Mouse (Mus musculus): ENCODE data around the gene B3galnt2. TPM values are rescaled to one million over a fixed set of nuclear protein-coding genes. Genes with fewer than 3 reads are reported as not detected.
"Not testable (repeated sequence)": the region's sequence is repeated elsewhere in the genome, so short reads cannot be mapped to it uniquely, and the experiment has no call there.

The B3galnt2 gene
- total RNA-seq, 1 experiment from 2014 or later, result 69.8 TPM

DNA sequence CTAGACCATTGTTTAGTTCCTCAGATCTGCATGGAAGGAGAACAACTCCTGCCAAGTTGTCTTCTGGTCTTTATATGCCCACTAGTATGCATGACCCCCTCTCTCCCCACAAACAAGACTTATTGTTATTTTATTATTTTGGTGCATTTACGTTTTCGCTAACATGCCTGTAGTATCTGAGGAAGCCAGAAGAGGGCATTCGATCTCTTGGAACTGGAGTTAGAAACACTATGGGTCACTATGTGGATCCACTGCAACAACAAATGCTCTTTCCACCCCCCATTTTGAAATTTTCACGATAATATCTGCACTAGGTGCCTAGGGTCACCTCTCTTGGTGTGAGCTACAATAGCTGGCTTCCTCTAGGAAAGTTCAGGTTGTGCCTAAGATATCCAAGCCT lies 49.8 kb downstream of the B3galnt2 start:
- peak; percentile 20; the same call in 1 of the 2 replicates for ATAC-seq (replicated peaks; ENCODE audit: low read depth, poor library complexity, severe bottlenecking)

DNA sequence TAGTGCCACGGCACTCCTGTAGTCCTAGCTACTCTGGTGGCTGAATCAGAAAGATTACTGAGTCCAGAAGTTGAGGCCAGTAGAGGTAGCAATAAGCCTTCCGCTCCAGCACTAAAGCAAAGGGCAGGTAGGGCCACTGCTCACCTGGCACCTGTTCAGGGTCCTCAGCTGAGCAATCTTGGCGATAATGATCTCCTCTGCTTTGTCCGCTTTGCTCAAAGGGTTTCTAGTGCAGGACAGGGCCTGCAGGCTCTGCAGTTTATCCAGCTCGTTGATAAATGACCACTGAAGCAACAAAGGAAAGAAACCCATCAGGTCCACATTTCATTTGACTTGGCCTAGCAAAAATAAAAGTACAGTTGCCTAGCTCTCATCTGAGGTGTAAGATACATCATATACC lies 50.7 kb downstream of the B3galnt2 start:
- no peak for ATAC-seq (replicated peaks; ENCODE audit: low read depth, poor library complexity, severe bottlenecking)

DNA sequence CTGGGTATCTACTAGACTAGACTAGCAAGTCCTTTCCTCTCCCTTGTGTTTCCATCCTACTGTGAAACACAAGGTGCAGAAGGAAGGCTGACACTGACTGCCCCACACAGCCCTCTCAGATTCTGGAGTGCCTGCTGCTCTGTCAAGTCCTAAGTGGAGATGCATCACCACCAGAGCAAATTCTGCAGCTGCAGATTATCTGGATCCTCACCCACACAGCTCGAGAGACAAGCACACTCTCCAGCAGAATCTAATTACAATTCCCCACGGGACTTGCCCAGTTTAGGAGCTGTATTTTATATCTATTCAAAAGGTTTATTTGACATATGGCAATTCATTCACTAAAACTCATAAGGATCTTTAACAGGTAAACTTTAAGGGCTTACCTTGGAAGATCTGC lies 51.8 kb downstream of the B3galnt2 start:
- ATAC-seq (replicated peaks; ENCODE audit: low read depth, poor library complexity, severe bottlenecking), result no peak

DNA sequence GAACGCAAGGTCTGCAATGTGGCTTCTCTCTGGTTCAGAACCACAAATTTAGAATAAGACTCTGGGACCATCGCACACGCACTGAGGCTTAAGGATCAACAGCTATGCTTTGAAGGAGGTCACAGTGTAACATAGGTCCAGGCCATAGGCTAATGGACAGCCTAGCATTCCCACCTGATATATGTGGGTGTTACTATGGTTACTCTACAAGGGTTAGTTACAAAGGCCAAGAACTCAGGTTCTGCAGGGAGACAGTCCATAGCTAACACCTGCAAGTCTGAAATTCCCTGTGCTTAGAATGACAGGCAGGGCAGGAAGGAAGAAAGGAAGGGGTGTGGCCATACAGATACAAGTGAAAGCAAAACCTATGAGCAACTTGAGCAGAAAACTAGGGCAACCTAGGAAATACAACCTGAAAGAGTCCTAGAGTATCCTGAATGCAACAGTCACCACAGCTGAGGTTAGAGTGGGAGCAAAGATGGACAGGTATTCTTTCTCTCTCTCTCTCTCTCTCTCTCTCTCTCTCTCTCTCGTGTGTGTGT lies 57.3 kb downstream of the B3galnt2 start:
- peak; percentile 57 for ATAC-seq (replicated peaks; ENCODE audit: low read depth, poor library complexity, severe bottlenecking)

DNA sequence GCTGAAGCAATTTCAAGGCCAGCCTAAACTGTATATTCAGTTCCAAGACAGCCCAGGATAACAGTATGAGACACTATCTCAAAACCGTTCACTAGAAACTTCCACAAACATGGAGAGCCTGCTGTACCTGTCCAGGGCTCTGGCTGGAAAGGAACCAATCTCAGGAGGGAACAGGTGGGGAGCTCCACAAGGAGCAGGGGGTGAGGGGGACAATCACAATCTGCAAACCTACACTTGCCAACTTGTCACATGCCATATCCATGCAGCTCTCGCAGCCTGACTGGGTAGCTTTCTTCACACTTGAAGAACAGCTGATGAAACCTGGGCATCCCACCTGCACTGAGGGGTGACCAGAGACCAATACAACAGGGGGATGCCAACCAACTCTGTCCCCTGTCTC lies 59.7 kb downstream of the B3galnt2 start:
- ATAC-seq (replicated peaks; ENCODE audit: low read depth, poor library complexity, severe bottlenecking), result no peak

DNA sequence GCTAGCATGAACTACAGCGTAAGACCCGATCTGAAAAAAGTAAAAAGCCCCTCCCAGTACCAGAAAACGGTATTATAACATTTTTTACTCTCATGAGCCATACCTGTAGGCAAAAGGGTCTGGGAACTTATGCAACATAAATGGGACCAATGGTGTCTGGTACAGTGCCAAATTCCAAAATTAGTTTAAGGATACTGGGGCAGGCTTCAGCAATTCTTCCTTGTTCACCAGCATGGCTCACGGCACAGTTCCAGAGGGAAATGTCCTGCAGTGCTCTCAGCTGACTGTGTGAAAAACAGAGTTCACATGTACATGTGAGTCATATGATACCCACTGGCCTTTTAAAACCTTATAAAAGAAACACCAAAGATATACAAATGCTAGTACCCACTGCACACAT lies 60.3 kb downstream of the B3galnt2 start:
- ATAC-seq (replicated peaks; ENCODE audit: low read depth, poor library complexity, severe bottlenecking), result no peak

DNA sequence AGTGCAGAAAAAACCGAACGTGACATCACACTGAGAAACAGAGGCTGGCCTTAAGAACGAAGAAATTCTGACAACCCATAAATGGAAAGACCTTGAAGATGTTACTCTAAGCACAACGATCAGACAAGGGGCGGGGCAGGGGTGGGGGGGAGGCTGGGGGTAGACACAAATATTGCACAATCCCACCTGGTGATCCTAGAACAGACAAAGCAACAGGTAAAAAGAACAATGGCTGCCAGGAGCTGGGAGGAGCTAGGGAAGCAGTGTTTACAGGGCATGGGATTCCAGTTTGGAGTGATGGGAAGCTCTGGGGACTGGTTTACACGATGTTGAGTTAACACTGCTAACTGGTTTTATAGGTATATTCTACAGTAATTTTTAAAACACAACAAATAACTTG lies 61.3 kb downstream of the B3galnt2 start:
- ATAC-seq (replicated peaks; ENCODE audit: low read depth, poor library complexity, severe bottlenecking), result no peak

DNA sequence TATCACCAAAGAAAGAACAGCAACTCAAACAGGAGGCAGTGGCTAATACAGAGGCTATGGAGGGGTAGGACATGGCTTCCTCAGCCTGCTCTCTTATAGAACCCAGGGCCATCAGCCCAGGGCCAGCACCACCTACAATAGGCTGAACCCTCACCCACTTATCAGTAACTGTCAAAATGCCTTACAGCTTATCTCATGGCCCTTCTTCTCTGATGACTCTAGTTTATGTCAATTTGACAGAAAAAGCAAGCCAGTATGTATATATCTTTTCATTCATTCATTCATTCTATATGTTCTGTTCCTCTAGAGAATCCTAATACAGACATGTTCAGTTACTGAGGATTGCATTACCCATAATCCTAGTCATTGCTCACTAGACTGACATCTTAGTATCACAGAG lies 64.0 kb downstream of the B3galnt2 start:
- ATAC-seq (replicated peaks; ENCODE audit: low read depth, poor library complexity, severe bottlenecking), result no peak

DNA sequence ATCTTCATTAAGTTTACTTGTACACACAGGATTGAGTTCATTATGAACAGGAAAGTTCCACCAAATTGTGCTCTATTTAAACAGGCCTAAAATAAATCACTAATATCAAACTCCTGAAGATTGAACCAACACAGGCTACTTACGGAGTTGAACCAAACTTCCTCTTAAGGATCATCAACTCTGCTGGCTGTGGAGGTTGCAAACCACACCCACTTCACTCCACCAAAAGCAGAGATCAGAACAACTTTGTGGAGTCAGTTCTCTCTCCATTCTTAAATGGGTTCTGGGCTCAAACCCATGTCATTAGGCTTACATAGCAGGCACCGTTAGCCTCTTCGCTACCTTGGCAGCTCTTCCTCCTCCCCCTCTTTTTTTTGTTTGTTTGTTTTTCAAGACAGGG lies 64.6 kb downstream of the B3galnt2 start:
- ATAC-seq (replicated peaks; ENCODE audit: low read depth, poor library complexity, severe bottlenecking), result no peak

DNA sequence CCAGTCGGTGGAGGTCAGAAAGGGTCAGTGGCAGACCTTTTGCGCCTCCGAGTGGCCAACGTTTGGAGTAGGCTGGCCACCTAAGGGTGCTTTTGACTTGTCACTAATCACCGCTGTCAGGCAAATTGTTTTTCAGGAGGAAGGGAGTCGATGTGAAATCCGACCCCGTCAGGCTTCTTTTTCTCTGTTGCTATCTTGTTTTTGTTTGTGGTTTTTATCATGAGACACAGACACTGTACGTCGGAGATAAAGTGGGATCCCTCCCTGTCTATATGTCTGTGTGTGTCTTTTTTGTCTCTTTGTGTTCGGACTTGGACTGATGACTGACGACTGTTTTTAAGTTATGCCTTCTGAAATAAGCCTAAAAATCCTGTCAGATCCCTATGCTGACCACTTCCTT lies 67.1 kb downstream of the B3galnt2 start:
- ATAC-seq (replicated peaks; ENCODE audit: low read depth, poor library complexity, severe bottlenecking), result not testable (repeated sequence)

DNA sequence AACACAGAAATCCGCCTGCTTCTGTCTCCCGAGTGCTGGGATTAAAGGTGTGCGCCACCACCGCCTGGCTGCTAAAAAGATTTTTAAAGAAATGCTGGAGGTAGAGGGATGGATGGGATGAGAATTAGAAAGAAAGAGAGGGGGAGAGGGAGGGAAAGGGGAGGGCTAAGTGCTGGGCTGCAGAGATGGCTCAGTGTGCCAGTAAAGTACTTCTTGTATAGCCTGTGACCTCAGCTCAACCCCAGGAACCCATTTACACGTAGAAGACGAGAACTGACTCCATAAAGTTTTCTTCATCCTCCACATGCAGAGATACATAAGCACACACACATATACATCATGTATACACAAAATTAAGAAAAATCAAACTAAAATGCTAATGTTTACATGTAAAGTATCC lies 71.3 kb downstream of the B3galnt2 start:
- no peak for ATAC-seq (replicated peaks; ENCODE audit: low read depth, poor library complexity, severe bottlenecking)

DNA sequence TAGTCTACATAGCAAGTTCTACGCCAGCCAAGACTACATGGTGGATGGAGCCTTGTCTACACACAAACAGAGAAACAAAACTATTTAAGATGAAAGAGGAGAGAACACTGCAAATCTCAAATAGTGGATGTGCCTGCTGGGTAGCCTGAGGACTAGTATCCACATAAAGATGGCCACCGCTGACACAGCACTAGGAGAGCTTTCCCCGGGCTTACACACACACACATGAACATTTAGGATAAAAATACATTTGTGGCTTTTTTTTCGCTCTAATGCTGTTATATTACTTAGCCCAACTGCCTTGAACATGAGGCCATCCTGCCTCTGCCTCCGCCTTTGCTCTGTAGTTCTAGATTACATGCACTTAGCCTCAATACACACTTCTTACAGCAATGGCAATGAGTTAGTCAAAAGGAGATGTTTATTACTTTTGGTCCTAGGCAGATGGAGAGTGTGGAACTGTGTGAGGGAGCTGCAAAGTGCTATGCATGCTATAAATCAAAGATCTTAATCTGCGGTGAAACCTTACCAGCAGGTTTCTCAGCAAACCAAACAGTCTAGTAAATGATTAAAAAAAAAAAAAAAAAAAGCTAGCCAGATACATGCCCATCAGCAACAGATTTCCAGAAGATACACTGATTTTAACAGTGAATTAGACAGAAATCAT lies 72.0 kb downstream of the B3galnt2 start:
- no peak for ATAC-seq (replicated peaks; ENCODE audit: low read depth, poor library complexity, severe bottlenecking)

DNA sequence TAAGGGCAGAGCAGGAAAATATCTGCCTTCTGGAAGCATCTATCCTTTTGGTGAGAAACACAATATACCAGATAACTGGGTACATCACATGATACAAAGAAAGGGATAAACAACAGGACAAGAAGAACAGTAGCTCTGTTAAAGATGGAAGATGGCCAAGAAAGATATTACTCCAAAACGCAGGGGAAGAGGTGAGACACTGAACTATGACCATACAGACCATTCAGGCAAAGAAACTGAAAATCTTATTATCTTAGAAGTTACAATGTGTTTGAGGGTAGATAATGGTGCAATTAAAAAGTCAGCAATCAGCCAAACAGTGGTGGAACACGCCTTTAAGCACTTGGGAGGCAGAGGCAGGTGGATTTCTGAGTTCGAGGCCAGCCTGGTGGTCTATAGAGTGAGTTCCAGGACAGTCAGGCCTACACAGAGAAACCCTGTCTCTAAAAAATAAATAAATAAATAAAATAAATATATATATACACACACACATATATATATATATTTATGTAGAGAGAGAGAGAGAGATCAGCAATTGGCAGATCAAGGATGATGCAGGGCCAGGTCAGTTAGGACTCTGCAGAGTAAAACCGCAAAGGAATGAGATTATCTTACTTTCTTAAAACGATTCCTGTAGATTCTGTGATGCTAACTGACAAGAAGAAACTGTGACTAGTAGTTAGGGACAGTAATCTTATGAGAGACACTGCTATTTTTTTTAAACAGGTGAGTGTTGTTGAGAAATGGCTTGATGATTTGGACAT lies 79.2 kb downstream of the B3galnt2 start:
- ATAC-seq (replicated peaks; ENCODE audit: low read depth, poor library complexity, severe bottlenecking), result peak; percentile 56

DNA sequence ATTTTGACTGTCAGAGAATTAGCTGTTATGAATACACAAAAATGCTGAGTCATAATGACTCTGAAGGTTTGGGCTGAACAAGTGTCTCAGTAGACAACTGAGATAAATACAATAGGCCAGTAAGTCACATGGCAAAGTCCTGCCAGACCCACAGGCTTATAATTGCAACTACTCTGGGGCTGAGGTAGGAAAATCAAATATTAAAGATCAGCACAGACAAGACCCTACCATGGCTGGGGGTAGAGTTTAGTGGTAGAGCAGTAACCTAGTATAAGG lies 79.7 kb downstream of the B3galnt2 start:
- peak; percentile 70 for ATAC-seq (replicated peaks; ENCODE audit: low read depth, poor library complexity, severe bottlenecking)

DNA sequence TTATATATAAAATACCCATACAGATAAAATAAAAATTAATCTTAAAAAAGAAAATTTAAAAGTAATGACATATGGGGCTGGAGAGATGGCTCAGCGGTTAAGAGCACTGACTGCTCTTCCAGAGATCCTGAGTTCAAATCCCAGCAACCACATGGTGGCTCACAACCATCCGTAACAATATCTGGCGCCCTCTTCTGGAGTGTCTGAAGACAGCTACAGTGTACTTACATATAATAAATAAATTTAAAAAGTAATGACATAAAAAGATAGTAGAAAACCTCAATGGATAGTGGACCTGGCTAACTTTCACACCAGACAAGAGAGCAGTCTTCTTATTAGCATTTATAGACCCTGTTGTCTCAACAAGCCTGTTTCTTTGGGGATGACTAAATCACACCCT lies 81.1 kb downstream of the B3galnt2 start:
- not testable (repeated sequence) for ATAC-seq (replicated peaks; ENCODE audit: low read depth, poor library complexity, severe bottlenecking)

DNA sequence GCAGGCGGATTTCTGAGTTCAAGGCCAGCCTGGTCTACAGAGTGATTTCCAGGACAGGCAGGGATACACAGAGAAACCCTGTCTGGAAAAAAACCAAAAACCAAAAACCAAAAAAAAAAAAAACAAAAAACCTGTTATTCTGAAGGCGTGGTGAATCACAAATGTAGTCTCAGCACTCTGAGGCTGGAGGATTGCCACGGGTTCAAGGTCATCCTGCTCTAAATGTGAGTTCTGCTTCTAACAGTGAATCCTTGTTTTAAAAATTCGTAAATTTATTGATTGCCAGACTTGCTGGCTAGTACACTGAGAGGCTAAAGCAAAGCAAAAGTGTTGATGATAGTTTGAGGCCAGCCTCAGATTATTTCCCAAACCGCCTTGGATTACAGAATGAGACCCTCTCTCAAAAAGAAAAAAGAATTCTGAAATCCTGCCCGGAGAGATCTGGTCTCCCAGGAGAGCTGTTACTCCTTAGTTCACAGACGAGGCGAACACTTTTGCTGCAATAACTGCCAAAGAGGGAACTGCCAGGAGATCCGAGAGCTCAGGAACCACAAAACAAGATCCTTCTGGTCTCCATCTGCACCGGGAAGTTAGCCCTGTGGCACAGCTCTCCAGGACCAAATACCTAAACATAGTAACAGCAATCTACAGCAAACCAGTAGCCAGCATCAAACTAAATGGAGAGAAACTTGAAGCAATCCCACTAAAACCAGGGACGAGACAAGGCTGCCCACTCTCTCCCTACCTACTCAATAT lies 81.8 kb downstream of the B3galnt2 start:
- no peak for ATAC-seq (replicated peaks; ENCODE audit: low read depth, poor library complexity, severe bottlenecking)

DNA sequence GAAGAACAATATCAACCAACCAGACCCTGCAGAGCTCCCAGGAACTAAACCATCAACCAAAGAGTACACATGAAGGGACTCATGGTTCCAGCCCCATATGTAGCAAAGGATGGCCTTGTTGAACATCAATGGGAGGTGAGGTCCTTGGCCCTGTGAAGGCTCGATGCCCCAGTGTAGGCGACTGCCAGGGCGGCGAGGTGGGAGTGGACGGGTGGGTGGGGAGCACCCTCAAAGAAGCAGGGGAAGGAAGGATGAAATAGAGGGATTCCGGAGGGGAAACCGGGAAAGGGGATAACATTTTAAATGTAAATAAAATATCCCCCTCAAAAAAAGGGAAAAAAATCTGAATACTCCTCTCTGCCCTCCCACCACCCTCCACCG lies 84.6 kb downstream of the B3galnt2 start:
- no peak for ATAC-seq (replicated peaks; ENCODE audit: low read depth, poor library complexity, severe bottlenecking)

DNA sequence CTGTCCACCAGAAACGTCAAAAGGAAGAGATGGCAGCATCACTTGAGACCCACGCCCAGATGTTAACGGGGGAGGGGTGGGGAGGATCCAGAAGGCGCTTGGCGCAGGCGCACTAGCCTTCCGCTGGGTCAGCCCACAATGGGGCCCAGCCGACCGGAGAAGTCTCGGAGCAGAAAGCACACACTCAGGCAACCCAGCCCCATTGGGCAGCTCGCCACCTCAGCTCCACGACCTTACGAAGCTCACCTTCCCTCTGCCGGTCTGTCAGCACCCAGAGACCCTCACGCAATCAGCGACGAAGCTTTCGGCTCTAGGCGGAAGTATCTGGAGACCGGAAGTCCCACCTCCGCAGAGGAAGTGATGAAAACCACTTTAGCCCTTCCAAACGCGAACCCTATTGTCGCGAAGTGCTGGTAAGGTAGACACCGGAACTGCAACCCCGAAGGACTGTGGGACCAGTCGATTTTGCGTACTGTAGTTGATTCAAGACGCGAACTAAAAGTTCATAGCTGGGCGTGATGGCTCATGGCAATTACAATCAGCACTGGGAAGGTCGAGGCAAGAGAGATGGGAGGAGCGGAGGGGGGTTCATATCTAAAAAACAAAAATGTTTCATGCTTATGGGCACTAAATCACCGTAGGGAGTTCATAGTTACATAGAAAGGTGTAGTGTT lies 85.2 kb downstream of the B3galnt2 start, which contains the start of gene Tbce:
TSS of gene Tbce (minus strand) at position 347 of the 674 bp plus-strand sequence.
- ATAC-seq (replicated peaks; ENCODE audit: low read depth, poor library complexity, severe bottlenecking), result peak; percentile 97

DNA sequence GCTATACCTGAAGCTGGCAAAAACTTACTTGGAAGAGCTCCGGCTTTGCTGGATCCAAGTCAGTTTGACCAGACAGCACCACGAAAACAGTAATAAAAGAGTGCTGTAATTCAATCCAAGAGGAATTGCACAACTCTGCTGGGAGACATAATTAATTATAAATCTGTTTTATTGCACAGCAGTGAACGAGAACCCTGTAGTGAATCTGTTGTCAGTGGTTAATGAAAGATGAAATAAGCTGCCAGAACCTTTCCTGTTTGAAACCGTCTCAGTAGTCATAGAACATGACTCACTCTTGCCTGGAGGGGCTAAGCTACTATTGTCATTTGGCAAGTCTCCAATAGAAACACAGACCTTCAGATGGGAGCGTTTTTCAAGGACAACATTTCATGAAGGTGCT lies 85.9 kb downstream of the B3galnt2 start:
- ATAC-seq (replicated peaks; ENCODE audit: low read depth, poor library complexity, severe bottlenecking), result peak; percentile 36

DNA sequence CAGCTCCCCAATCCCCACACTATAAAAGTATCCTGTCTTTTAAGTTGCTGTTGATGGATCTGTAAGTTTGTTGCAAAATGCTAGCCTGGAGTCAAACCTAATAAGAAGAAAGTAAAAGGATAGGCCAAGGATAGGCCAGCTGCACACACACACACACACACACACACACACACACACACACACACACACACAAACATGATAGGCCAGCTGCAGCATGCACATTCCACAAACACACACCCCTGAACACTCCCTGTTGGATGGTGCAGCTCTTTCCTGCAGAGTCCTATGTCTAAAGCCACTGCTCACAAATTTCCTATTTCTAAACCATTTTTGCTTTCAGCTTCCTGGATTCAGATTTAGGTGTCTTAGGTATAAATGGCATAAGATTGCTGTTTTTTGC lies 89.6 kb downstream of the B3galnt2 start:
- ATAC-seq (replicated peaks; ENCODE audit: low read depth, poor library complexity, severe bottlenecking), result no peak

Data from common myeloid progenitor, adult 5-6 weeks (primary cell).